Mouse (Mus musculus) kidney, adult 2 months (tissue): Measurements from ENCODE around the gene Fos.

Experiments used
- CTCF ChIP-seq: fragments of 200-500 bp; conservative IDR thresholded peaks from 2 replicates; pipeline ENCODE4 v1.5.1; 2011; ENCODE audit warnings: low read depth, mild to moderate bottlenecking, control low read depth, low read length, moderate library complexity, mixed read lengths; ENCODE audit not compliant: insufficient read depth, insufficient read length
- POLR2A ChIP-seq: fragments of 200-500 bp; IDR thresholded peaks from one replicate; pipeline ENCODE4 v1.6.1; 2011; ENCODE audit warnings: low read depth, low read length, control low read depth

DNA sequence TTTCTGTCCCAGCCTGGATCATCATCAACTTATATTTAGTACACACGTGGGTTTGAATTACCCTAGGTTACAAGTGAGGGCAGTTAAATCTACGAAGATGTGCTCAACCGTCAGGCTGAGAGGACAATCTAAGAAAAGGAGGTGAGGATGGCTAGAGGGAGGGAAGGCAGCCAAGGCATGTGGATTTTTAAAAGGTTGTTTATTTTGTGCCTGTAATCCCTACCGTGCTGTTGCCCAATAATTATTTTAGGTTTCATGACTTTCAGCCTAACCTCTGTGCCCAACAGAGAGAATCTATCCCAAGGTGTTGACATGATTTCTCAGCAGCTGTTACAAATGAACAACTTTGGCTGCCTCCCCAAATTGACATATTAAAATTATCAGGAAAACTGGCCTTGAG lies 26.2 kb upstream of the Fos start:
- TF ChIP-seq CTCF (no peak), POLR2A (no peak)
